17 mouse cellular contexts compared by ENCODE assay signal in the genomic region with DNA sequence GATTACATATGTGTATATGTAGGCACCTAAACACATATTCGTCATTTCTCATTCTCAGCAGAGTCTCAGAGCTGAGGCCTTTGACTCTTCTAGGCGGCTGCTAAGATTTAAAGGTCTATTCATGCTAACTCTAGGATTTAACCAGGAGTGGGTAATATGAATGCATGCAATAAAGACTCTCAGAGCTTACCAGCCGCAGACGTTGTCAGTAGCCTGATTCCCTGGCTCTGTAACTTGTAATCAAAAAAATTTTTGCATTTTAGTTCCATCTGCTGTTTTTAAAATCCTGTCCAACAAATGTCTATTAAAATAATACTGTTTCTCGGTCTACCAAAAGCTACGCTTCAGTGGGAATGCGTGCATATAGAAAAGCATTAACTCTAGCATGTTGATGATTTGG.
DNase-seq lines count a peak whose midpoint lies in the region; ATAC-seq lines count a peak whose summit lies in the region.
"Had no signal": no experiment of that assay in that cellular context is flagged by ENCODE, and none has a peak within 500 bp of the region (broad histone marks: within the 10 kb centered on the region; RNA-seq: fewer than 3 reads in every experiment).

No protein-coding gene starts in this region.

- no peak overlapping the region for H3K9ac ChIP-seq in hindbrain, embryonic 16.5 days (ENCODE audit: low read depth, low read length)
- H3K9ac ChIP-seq in hindbrain, embryonic 13.5 days, result no peak overlapping the region
- H3K9ac ChIP-seq in midbrain, embryonic 16.5 days (ENCODE audit: low read depth, low read length), result no peak overlapping the region
- no peak overlapping the region for H3K9ac ChIP-seq in kidney, embryonic 14.5 days (ENCODE audit: low read depth, low read length)
- H3K9ac ChIP-seq: embryonic facial prominence, embryonic 13.5 days; kidney, embryonic 15.5 days; lung, embryonic 14.5 days had no signal

- H3K27me3 ChIP-seq in hindbrain, embryonic 10.5 days (ENCODE audit: insufficient read depth, poor library complexity, severe bottlenecking), result no peaks in the 10 kb centered on the region
- H3K27me3 ChIP-seq in hindbrain, embryonic 16.5 days (replicated peaks; ENCODE audit: control insufficient read depth, insufficient read depth, low read length), result no peaks in the 10 kb centered on the region
- H3K27me3 ChIP-seq in hindbrain, embryonic 13.5 days, result no peaks in the 10 kb centered on the region
- H3K27me3 ChIP-seq in midbrain, embryonic 16.5 days (ENCODE audit: control insufficient read depth, insufficient read depth, low read depth, low read length), result no peaks in the 10 kb centered on the region
- H3K27me3 ChIP-seq in kidney, embryonic 14.5 days (ENCODE audit: control insufficient read depth, insufficient read depth, low read length), result no peaks in the 10 kb centered on the region
- H3K27me3 ChIP-seq: embryonic facial prominence, embryonic 13.5 days; kidney, embryonic 15.5 days had no signal

- H3K9me3 ChIP-seq in hindbrain, embryonic 10.5 days, result no peaks in the 10 kb centered on the region
- no peaks in the 10 kb centered on the region for H3K9me3 ChIP-seq in hindbrain, embryonic 16.5 days (ENCODE audit: control insufficient read depth, low read length)
- H3K9me3 ChIP-seq in hindbrain, embryonic 13.5 days, result no peaks in the 10 kb centered on the region
- no peaks in the 10 kb centered on the region for H3K9me3 ChIP-seq in midbrain, embryonic 16.5 days (replicated peaks; ENCODE audit: control insufficient read depth, low read length, poor library complexity, severe bottlenecking)
- H3K9me3 ChIP-seq in kidney, embryonic 14.5 days (ENCODE audit: control insufficient read depth, low read length), result no peaks in the 10 kb centered on the region
- H3K9me3 ChIP-seq: kidney, embryonic 15.5 days had no signal

- H3K27ac ChIP-seq in hindbrain, embryonic 10.5 days, result peak overlapping the region; percentile 88
- no peak overlapping the region for H3K27ac ChIP-seq in hindbrain, embryonic 16.5 days (ENCODE audit: low read depth, low read length)
- peak overlapping the region; percentile 89 for H3K27ac ChIP-seq in hindbrain, embryonic 13.5 days
- peak overlapping the region; percentile 54 for H3K27ac ChIP-seq in midbrain, embryonic 16.5 days (ENCODE audit: low read length)
- H3K27ac ChIP-seq in kidney, embryonic 14.5 days (ENCODE audit: low read depth, low read length), result no peak overlapping the region
- H3K27ac ChIP-seq: embryonic facial prominence, embryonic 13.5 days; kidney, embryonic 15.5 days had no signal

- WGBS in hindbrain, embryonic 10.5 days, result 78% methylated on average over 7 of the region's 7 CpGs
- WGBS in hindbrain, embryonic 16.5 days, result 58% methylated on average over 7 of the region's 7 CpGs
- 64% methylated on average over 7 of the region's 7 CpGs for WGBS in hindbrain, embryonic 13.5 days
- 41% methylated on average over 7 of the region's 7 CpGs for WGBS in midbrain, embryonic 16.5 days
- WGBS in kidney, embryonic 14.5 days, result 85% methylated on average over 7 of the region's 7 CpGs

- no peak for DNase-seq in hindbrain, embryonic 10.5 days (ENCODE audit: low spot score)
- peak; percentile 63 for DNase-seq in brain, embryonic 18.5 days (ENCODE audit: low read depth, low spot score)
- no peak for DNase-seq in urinary bladder, adult 2 months (ENCODE audit: low spot score)
- DNase-seq in cerebellum, adult 18-20 months, result no peak
- DNase-seq: adrenal gland, postnatal 36 days; cerebellum, adult 11 months; gastrocnemius, postnatal 25 days; heart, postnatal 10 days; lung, embryonic 14.5 days had no signal

- no peak overlapping the region for H3K4me3 ChIP-seq in hindbrain, embryonic 10.5 days
- H3K4me3 ChIP-seq in hindbrain, embryonic 16.5 days (ENCODE audit: low read length), result no peak overlapping the region
- no peak overlapping the region for H3K4me3 ChIP-seq in hindbrain, embryonic 13.5 days
- H3K4me3 ChIP-seq in midbrain, embryonic 16.5 days (ENCODE audit: low read depth, low read length), result no peak overlapping the region
- H3K4me3 ChIP-seq in kidney, embryonic 14.5 days (ENCODE audit: low read length), result no peak overlapping the region
- H3K4me3 ChIP-seq: embryonic facial prominence, embryonic 13.5 days; kidney, embryonic 15.5 days; myocyte had no signal

- no peaks in the 10 kb centered on the region for H3K36me3 ChIP-seq in hindbrain, embryonic 10.5 days
- no peaks in the 10 kb centered on the region for H3K36me3 ChIP-seq in hindbrain, embryonic 16.5 days (ENCODE audit: control insufficient read depth, insufficient read depth, low read length)
- no peaks in the 10 kb centered on the region for H3K36me3 ChIP-seq in hindbrain, embryonic 13.5 days
- H3K36me3 ChIP-seq in midbrain, embryonic 16.5 days (ENCODE audit: control insufficient read depth, insufficient read depth, low read length), result no peaks in the 10 kb centered on the region
- H3K36me3 ChIP-seq in kidney, embryonic 14.5 days (ENCODE audit: control insufficient read depth, insufficient read depth, low read length), result no peaks in the 10 kb centered on the region
- H3K36me3 ChIP-seq: embryonic facial prominence, embryonic 13.5 days; kidney, embryonic 15.5 days had no signal

- peaks cover 41% of the 10 kb centered on the region for H3K4me1 ChIP-seq in hindbrain, embryonic 10.5 days (replicated peaks)
- peaks cover 10% of the 10 kb centered on the region for H3K4me1 ChIP-seq in hindbrain, embryonic 16.5 days (ENCODE audit: control insufficient read depth, insufficient read depth, low read depth, low read length)
- peaks cover 33% of the 10 kb centered on the region for H3K4me1 ChIP-seq in hindbrain, embryonic 13.5 days (replicated peaks)
- H3K4me1 ChIP-seq in midbrain, embryonic 16.5 days (ENCODE audit: control insufficient read depth, insufficient read depth, low read length), result peaks cover 23% of the 10 kb centered on the region
- peaks cover 21% of the 10 kb centered on the region for H3K4me1 ChIP-seq in kidney, embryonic 14.5 days (ENCODE audit: control insufficient read depth, insufficient read depth, low read length)

- no peak overlapping the region for H3K4me2 ChIP-seq in hindbrain, embryonic 16.5 days (ENCODE audit: low read length)
- H3K4me2 ChIP-seq in hindbrain, embryonic 13.5 days, result no peak overlapping the region
- no peak overlapping the region for H3K4me2 ChIP-seq in midbrain, embryonic 16.5 days (ENCODE audit: low read length)
- H3K4me2 ChIP-seq in kidney, embryonic 14.5 days (replicated peaks; ENCODE audit: low read depth, low read length), result no peak overlapping the region
- H3K4me2 ChIP-seq: embryonic facial prominence, embryonic 13.5 days; kidney, embryonic 15.5 days; lung, embryonic 14.5 days had no signal

- ATAC-seq in hindbrain, embryonic 16.5 days, result no peak
- no peak for ATAC-seq in hindbrain, embryonic 13.5 days (ENCODE audit: low FRiP score)
- no peak for ATAC-seq in midbrain, embryonic 16.5 days
- ATAC-seq in kidney, embryonic 14.5 days (ENCODE audit: low FRiP score, low TSS enrichment), result no peak
- ATAC-seq: activated CD4-positive, CD25-positive, alpha-beta regulatory T cell, adult 4 months had no signal

Comparison
In these comparisons a context has a peak if more than half of its experiments do, and no peak if none do; other contexts are left out.
1. H3K27ac ChIP-seq: peak in hindbrain, embryonic 10.5 days (single experiment), hindbrain, embryonic 13.5 days (single experiment) and midbrain, embryonic 16.5 days (single experiment); none in hindbrain, embryonic 16.5 days (single experiment) and kidney, embryonic 14.5 days (single experiment).